Mouse (Mus musculus): ENCODE measurements around the gene Tex52. TPM values are rescaled to one million over a fixed set of nuclear protein-coding genes. Genes with fewer than 3 reads are reported as not detected.

Gene Tex52
- polyA plus RNA-seq, 1 experiment from 2014 or later, result 0.76 TPM

DNA sequence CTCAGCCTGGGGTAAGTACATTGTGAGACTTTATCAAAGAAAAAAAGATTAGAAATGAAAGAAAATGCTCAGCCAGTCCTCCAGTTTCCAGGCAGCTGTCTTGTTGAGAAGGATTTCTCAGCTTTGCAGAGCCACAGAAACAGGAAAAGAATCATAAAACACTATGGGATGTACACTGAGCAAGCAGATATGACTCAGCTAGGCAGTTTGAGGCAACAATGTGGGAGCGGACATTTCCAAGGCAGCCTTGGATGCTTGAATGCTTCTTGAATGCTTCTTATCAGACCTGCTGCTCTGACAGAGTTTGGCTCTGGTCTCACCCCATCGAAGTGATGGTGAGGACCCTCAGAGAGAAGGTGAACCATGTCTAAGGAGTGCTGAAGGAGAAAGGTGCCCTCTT lies 45.8 kb downstream of the Tex52 start:
- H3K36me3 ChIP-seq, result peaks cover 10% of the 10 kb centered on the region
- no peak overlapping the region for H3K9ac ChIP-seq
- no peaks in the 10 kb centered on the region for H3K27me3 ChIP-seq
- peaks cover 4% of the 10 kb centered on the region for H3K4me1 ChIP-seq
- no peak for ATAC-seq (ENCODE audit: low FRiP score)
- no peaks in the 10 kb centered on the region for H3K9me3 ChIP-seq (replicated peaks)
- H3K4me3 ChIP-seq, result no peak overlapping the region
- H3K27ac ChIP-seq, result no peak overlapping the region
- H3K4me2 ChIP-seq (replicated peaks), result no peak overlapping the region
- WGBS, result 90% methylated on average over 2 of the region's 2 CpGs

DNA sequence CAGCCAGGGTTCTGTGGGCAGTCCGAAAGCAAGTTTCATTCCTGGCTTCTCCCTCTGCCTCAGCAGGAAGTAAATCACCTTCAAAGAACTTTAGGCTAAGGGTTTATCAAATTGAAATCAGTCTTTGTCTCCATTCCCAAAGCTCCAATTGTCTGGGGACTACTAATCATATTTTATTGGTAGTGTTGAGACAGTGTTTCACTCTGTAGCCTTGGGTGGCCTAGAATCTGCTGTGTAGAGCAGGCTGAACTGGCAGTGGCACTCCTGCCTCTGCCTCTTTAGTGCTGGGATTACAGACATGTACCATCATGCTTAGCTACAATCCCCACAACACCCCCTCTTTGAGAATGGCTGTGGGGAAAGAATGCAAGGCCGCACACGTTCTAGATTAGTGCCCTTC lies 46.2 kb downstream of the Tex52 start:
- no peak overlapping the region for H3K9ac ChIP-seq
- H3K27me3 ChIP-seq, result no peaks in the 10 kb centered on the region
- H3K4me1 ChIP-seq, result peaks cover 4% of the 10 kb centered on the region
- H3K4me3 ChIP-seq, result no peak overlapping the region
- H3K27ac ChIP-seq, result no peak overlapping the region
- H3K36me3 ChIP-seq, result peaks cover 9% of the 10 kb centered on the region; the same call in 1 of the 2 replicates
- 89% methylated on average over 3 of the region's 3 CpGs for whole genome bisulfite sequencing
- no peak for ATAC-seq (ENCODE audit: low FRiP score)
- no peaks in the 10 kb centered on the region for H3K9me3 ChIP-seq (replicated peaks)
- no peak overlapping the region for H3K4me2 ChIP-seq (replicated peaks)

- peak overlapping the region; percentile 52 for H3K4me3 ChIP-seq
- peak; percentile 47 for ATAC-seq (ENCODE audit: low FRiP score)
- H3K27ac ChIP-seq, result peak overlapping the region; percentile 96
- peaks cover 4% of the 10 kb centered on the region for H3K4me1 ChIP-seq
- peaks cover 14% of the 10 kb centered on the region for H3K36me3 ChIP-seq
- no peaks in the 10 kb centered on the region for H3K9me3 ChIP-seq (replicated peaks)
- 55% methylated on average over 16 of the region's 16 CpGs for WGBS
- no peaks in the 10 kb centered on the region for H3K27me3 ChIP-seq
- H3K9ac ChIP-seq, result peak overlapping the region; percentile 65
- peak overlapping the region; percentile 69 for H3K4me2 ChIP-seq (replicated peaks)
Measured at GRCm38 (mm10) chr6:128423496-128424268, 48.4 kb downstream of the Tex52 start.

GRCm38 (mm10) chr6:128424269-128425019 lies 49.2 kb downstream of the Tex52 start, which contains the start of gene Itfg2:
Gene Itfg2 (minus strand): TSS chr6:128424931.
- peak within 1 kb of the TSS; percentile 69 for H3K4me2 ChIP-seq (replicated peaks)
- H3K9ac ChIP-seq, result peak within 1 kb of the TSS; percentile 65
- ATAC-seq (ENCODE audit: low FRiP score), result peak; percentile 95
- H3K27ac ChIP-seq, result peak within 1 kb of the TSS; percentile 96
- WGBS, result under 1% methylated on average over 42 of the region's 42 CpGs
- H3K9me3 ChIP-seq (replicated peaks), result no peaks in the 10 kb centered on the region
- peaks cover 4% of the 10 kb centered on the region for H3K4me1 ChIP-seq
- H3K27me3 ChIP-seq, result no peaks in the 10 kb centered on the region
- peak within 1 kb of the TSS; percentile 52 for H3K4me3 ChIP-seq
- H3K36me3 ChIP-seq, result peaks cover 18% of the 10 kb centered on the region

DNA sequence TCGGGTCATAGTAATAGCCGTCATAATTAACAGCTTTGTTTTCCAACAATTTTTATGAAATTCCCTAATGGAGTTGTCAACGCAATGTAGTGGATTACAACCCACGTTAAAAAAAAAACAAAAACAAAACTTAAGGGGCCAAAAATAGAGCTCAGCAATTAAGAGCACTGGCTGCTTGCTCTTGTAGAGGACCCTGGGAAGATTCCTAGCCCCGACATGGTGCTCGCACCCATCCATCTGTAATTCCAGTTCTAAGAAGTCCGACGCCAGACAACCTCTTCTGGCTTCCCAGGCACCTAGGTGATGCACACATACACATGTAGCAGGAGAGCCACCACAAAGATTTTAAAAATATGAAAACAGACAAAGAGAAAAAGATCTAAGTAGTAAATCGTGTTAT lies 49.8 kb downstream of the Tex52 start:
- H3K4me1 ChIP-seq, result peaks cover 4% of the 10 kb centered on the region
- H3K36me3 ChIP-seq, result peaks cover 22% of the 10 kb centered on the region
- no peaks in the 10 kb centered on the region for H3K9me3 ChIP-seq (replicated peaks)
- peak overlapping the region; percentile 52 for H3K4me3 ChIP-seq
- WGBS, result 18% methylated on average over 9 of the region's 9 CpGs
- peak overlapping the region; percentile 96 for H3K27ac ChIP-seq
- peak overlapping the region; percentile 69 for H3K4me2 ChIP-seq (replicated peaks)
- H3K27me3 ChIP-seq, result no peaks in the 10 kb centered on the region
- peak overlapping the region; percentile 65 for H3K9ac ChIP-seq
- no peak for ATAC-seq (ENCODE audit: low FRiP score)

DNA sequence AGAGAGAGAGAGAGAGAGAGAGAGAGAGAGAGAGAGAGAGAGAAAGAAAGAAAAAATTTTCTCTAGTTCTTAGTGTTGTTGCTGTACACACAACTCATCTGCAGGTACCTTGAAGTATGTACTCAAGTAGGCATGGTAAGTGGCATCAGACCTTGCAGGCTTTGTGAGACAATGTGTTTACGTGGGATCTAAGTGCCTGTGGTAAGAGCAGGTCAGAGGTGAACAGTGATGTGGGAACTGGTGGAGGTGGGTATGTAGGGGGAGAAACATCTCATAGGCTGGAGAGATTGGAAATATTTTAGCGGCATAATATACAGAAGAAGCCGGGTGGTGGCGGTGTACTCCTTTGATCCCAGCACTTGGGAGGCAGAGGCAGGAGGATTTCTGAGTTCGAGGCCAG lies 52.3 kb downstream of the Tex52 start:
- ATAC-seq (ENCODE audit: low FRiP score), result no peak
- H3K36me3 ChIP-seq, result peaks cover 45% of the 10 kb centered on the region
- H3K4me3 ChIP-seq, result no peak overlapping the region
- H3K4me2 ChIP-seq (replicated peaks), result no peak overlapping the region
- no peaks in the 10 kb centered on the region for H3K9me3 ChIP-seq (replicated peaks)
- H3K9ac ChIP-seq, result no peak overlapping the region
- no peak overlapping the region for H3K27ac ChIP-seq
- no peaks in the 10 kb centered on the region for H3K27me3 ChIP-seq
- WGBS, result 96% methylated on average over 5 of the region's 5 CpGs
- H3K4me1 ChIP-seq, result peaks cover 4% of the 10 kb centered on the region

DNA sequence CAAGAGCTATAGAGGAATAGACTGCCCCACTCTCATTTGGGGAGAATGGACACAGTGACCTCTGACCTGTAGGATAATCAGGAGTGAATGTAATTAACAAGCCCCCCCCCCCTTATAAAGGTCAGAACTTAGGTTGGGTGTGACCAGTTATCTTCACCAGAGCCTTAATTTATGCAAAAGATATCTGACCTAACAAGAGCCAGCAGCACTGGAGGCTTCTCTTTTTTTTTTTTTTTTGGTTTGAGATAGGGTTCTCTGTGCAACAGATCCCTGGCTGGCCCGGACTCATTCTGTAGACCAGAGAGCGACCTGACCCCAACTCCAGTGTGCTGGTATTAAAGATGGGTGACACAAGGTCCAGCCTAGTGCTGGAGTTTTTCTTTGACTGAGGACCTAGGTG lies 54.0 kb downstream of the Tex52 start:
- Histone ChIP-seq H3K27me3 (no peaks in the 10 kb centered on the region), H3K27ac (no peak overlapping the region), H3K4me3 (no peak overlapping the region), H3K4me2 (replicated peaks) (no peak overlapping the region), H3K36me3 (peaks cover 62% of the 10 kb centered on the region), H3K9ac (no peak overlapping the region), H3K4me1 (no peaks in the 10 kb centered on the region), H3K9me3 (replicated peaks) (no peaks in the 10 kb centered on the region)
- whole genome bisulfite sequencing, result 97% methylated on average over 2 of the region's 2 CpGs
- no peak for ATAC-seq (ENCODE audit: low FRiP score)

DNA sequence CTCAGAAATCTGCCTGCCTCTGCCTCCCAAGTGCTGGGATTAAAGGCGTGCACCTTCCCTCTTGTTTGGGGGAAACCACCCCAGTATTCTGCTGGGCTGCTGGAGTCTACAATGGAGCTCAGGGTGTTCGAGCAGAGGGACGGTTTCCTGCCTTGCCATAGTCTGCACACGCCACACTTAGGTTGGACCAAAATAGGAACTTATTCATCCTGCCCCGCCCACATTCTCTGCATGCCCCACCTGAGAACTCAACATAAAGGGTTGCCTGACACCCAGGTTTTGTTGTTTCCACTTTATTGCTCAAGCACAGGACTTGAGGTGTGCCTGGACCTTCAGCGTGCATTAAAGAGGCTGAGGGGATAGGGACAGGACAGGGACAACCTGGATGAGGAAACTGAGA lies 54.6 kb downstream of the Tex52 start:
- H3K27me3 ChIP-seq, result no peaks in the 10 kb centered on the region
- ATAC-seq (ENCODE audit: low FRiP score), result no peak
- H3K36me3 ChIP-seq, result peaks cover 68% of the 10 kb centered on the region
- no peaks in the 10 kb centered on the region for H3K9me3 ChIP-seq (replicated peaks)
- no peaks in the 10 kb centered on the region for H3K4me1 ChIP-seq
- no peak overlapping the region for H3K9ac ChIP-seq
- H3K27ac ChIP-seq, result no peak overlapping the region
- H3K4me3 ChIP-seq, result no peak overlapping the region
- no peak overlapping the region for H3K4me2 ChIP-seq (replicated peaks)
- 94% methylated on average over 6 of the region's 6 CpGs for WGBS

DNA sequence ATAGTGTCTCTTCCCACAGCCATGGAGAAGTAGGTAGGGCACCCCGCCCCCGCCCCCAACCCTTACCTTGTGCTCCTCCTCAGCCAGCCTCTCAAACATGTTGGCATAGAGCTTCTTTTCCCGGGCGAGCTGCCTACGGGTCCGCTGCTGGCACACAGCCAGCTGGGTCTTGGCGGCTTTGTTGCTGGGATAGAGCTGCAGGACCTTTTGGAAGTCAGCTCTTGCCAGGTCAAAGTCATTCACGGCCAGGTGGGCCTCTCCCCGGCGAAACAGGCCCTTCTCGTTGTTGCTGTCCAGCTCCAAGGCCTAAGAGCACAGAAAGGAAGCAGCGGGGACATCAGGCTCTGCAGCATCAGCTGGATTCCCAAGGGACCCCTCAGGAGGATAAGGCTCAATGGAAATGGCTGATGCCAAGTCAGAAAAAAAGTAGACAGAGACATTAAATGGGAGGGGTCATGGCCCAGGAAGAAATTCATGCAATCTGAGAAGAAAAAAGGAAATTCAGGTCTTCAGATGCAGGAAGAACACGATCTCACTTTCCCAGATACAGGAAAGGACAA lies 57.2 kb downstream of the Tex52 start:
- Histone ChIP-seq H3K4me1 (peaks cover 8% of the 10 kb centered on the region), H3K9me3 (replicated peaks) (no peaks in the 10 kb centered on the region), H3K27ac (no peak overlapping the region), H3K4me3 (no peak overlapping the region), H3K36me3 (peaks cover 85% of the 10 kb centered on the region), H3K9ac (no peak overlapping the region), H3K4me2 (replicated peaks) (no peak overlapping the region), H3K27me3 (no peaks in the 10 kb centered on the region)
- ATAC-seq (ENCODE audit: low FRiP score), result no peak
- WGBS, result 93% methylated on average over 13 of the region's 13 CpGs

DNA sequence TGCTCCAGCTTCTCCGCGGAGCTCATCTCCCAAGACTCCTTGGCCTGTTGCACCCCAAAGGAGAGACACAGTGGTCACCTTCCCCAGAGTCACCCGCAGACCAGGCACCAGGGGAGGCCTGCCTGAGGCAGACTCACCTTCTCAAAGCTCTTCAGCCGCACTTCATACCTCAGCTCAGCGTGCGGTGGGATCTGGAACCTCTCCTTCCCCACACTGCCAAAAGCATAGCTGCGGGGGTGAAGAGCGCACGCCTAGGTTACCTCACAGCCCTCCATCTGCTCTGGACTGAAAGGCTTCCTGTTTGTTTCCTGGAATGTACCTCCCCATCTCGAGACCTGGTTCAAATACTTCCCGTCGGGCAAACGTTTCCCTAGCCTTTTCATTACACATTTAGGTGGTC lies 58.3 kb downstream of the Tex52 start:
- no peak for ATAC-seq (ENCODE audit: low FRiP score)
- H3K9me3 ChIP-seq (replicated peaks), result no peaks in the 10 kb centered on the region
- no peak overlapping the region for H3K27ac ChIP-seq
- no peak overlapping the region for H3K4me3 ChIP-seq
- WGBS, result 92% methylated on average over 13 of the region's 13 CpGs
- no peaks in the 10 kb centered on the region for H3K27me3 ChIP-seq
- peaks cover 78% of the 10 kb centered on the region for H3K36me3 ChIP-seq
- no peak overlapping the region for H3K4me2 ChIP-seq (replicated peaks)
- H3K4me1 ChIP-seq, result peaks cover 8% of the 10 kb centered on the region
- no peak overlapping the region for H3K9ac ChIP-seq
